Mouse (Mus musculus) small intestine, adult 2 months (tissue): ENCODE data around the gene Hp. TPM values are rescaled to one million over a fixed set of nuclear protein-coding genes. Genes with fewer than 3 reads are reported as not detected.

Experiments used
- H3K27ac ChIP-seq: fragments of 200-500 bp; 2 replicates; pipeline ENCODE4 v1.5.1; 2012; ENCODE audit warnings: low read depth, low read length, control low read depth, inconsistent platforms; ENCODE audit not compliant: insufficient read depth
- H3K27me3 ChIP-seq: fragments of 200-500 bp; 2 replicates; pipeline ENCODE4 v1.6.1; 2012; ENCODE audit warnings: mild to moderate bottlenecking, moderate library complexity, low read length, inconsistent platforms; ENCODE audit not compliant: control insufficient read depth, insufficient read depth
- H3K36me3 ChIP-seq: fragments of 200-500 bp; 2 replicates; pipeline ENCODE4 v1.6.1; 2012; ENCODE audit warnings: mild to moderate bottlenecking, low read length, control low read depth, inconsistent platforms; ENCODE audit not compliant: control insufficient read depth, insufficient read depth
- H3K4me1 ChIP-seq: fragments of 200-500 bp; 2 replicates; pipeline ENCODE4 v1.6.1; 2012; ENCODE audit warnings: low read length, inconsistent platforms, mixed read lengths; ENCODE audit not compliant: control insufficient read depth, insufficient read depth, insufficient read length
- H3K4me3 ChIP-seq: fragments of 200-500 bp; 2 replicates; pipeline ENCODE4 v1.5.1; 2012; ENCODE audit warnings: low read depth, mild to moderate bottlenecking, control low read depth, inconsistent platforms, low read length, moderate library complexity
- CTCF ChIP-seq: fragments of 200-500 bp; IDR thresholded peaks from 2 replicates; pipeline ENCODE4 v1.5.1; 2012; ENCODE audit warnings: low read depth, mild to moderate bottlenecking, control low read depth, inconsistent platforms, low read length, moderate library complexity, mixed read lengths; ENCODE audit not compliant: insufficient replicate concordance, insufficient read length; ENCODE audit errors: extremely low read depth
- POLR2A ChIP-seq: fragments of 200-500 bp; IDR thresholded peaks from 2 replicates; pipeline ENCODE4 v1.6.1; 2012; ENCODE audit warnings: low read depth, mild to moderate bottlenecking, control low read depth, inconsistent platforms, low read length, moderate library complexity
- WGBS: fragments of 180-500 bp; shearing (Covaris S2); methylation state at CpG from one replicate; pipeline ENCODE4 v1.1.7; 2018; 5-methylcytosine and 5-hydroxymethylcytosine counted together
- polyA plus RNA-seq: library from polyadenylated mRNA; depleted of rRNA; stranded (reverse); fragments of >200 nt; gene quantifications from 2 replicates; pipeline ENCODE4 v1.2.3, GENCODE M21; 2012

The Hp gene
- polyA plus RNA-seq, 1 experiment = 0.94 TPM

DNA sequence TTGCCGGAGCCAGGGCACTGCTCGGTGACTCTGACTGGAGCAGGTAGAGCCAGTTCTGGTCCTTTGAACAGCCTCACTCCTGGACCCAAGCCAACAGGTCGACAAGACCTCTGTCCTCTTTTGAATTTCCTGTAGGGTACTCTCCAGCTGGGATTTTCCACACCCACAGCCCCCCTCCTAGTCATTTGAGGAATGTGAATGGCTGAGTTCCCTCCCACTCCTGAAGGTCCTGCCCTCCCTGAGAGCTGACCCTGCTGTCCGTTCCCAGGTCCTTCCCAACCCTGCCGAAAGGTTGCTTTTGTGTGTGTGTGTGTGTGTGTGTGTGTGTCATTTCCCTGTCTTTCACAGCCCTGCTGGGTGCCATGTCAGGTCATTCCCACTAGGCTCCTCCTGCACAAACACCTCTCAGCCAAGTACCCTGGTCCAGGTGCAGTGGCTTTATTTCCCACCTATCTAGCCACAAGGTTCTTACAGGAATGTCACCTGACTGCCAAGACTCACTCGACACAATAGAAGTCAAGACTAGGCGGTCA, 8.1 kb upstream of the Hp start:
- Histone ChIP-seq H3K27ac (no peak overlapping the region), H3K4me3 (no peak overlapping the region), H3K36me3 (no peaks in the 10 kb centered on the region), H3K27me3 (no peaks in the 10 kb centered on the region), H3K4me1 (no peaks in the 10 kb centered on the region)
- no peak for TF ChIP-seq POLR2A
- TF ChIP-seq CTCF = no peak
- 28% methylated on average over 7 of the region's 7 CpGs for WGBS

DNA sequence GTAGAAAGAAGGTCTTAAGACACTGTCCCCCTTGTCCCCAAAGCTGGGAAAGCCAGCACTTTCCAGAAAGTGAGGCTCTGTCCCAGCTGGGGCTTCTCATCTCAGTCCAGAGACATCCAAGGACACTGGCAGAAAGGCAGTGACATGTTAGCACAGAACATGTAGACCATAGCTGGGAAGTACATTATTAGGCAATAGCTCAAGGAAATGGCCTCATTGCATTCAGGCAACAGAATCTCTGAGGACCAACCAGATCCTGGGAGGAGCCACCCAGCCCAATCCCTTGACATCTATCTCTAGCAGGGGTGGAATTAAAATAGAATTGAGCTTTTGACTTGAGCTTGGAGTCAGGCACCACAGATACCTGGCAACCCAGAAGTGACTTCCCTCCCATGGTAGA, 6.7 kb upstream of the Hp start:
- H3K4me3 ChIP-seq = no peak overlapping the region
- H3K27ac ChIP-seq = no peak overlapping the region
- TF ChIP-seq POLR2A (no peak), CTCF (no peak)
- no peaks in the 10 kb centered on the region for H3K27me3 ChIP-seq
- no peaks in the 10 kb centered on the region for H3K4me1 ChIP-seq
- H3K36me3 ChIP-seq = no peaks in the 10 kb centered on the region

DNA sequence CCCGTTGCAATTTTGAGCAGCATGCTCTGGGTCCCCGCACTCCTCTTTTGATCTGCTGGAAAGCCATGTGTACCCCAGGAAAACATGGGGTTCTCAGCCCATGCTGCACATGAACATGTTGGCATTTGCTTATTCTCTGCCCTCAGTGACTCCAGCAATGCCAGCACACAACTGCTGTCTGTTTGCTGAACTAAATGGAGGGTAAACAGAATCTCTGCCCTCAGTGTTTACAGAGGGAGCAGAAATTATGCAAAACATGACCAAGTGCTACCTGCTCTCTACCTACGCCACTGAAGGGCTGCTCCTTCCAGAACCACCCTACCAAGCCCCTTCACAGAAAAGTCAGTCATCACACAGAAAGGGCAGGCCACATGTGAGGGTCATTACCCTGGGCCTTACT, 5.9 kb upstream of the Hp start:
- Histone ChIP-seq H3K4me1 (no peaks in the 10 kb centered on the region), H3K27ac (no peak overlapping the region), H3K4me3 (no peak overlapping the region), H3K27me3 (no peaks in the 10 kb centered on the region), H3K36me3 (no peaks in the 10 kb centered on the region)
- 46% methylated on average over 3 of the region's 3 CpGs for WGBS
- no peak for TF ChIP-seq CTCF
- no peak for TF ChIP-seq POLR2A

DNA sequence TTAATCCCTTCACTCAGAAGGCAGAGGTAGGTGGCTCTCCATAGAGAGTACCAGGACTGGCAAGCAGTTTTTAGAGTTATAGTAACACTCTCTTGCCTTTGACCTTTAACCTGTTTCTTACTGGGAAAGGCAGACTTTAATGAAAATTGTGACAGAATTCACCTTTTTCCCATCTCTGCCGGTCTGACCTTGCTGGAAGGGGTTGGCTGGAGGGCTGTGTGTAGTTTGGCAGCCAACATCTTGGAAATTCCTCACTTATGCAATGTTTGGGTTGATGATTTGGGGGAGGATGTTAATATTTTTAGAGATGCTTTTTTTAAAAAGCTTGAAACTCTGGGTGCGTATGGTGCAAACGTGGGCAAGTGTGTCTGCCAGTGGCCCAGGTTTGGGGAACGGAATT, 5.3 kb upstream of the Hp start:
- no peaks in the 10 kb centered on the region for H3K27me3 ChIP-seq
- WGBS = 83% methylated on average over 4 of the region's 4 CpGs
- H3K36me3 ChIP-seq = no peaks in the 10 kb centered on the region
- H3K27ac ChIP-seq = no peak overlapping the region
- H3K4me3 ChIP-seq = no peak overlapping the region
- TF ChIP-seq CTCF (no peak), POLR2A (no peak)
- H3K4me1 ChIP-seq = no peaks in the 10 kb centered on the region

DNA sequence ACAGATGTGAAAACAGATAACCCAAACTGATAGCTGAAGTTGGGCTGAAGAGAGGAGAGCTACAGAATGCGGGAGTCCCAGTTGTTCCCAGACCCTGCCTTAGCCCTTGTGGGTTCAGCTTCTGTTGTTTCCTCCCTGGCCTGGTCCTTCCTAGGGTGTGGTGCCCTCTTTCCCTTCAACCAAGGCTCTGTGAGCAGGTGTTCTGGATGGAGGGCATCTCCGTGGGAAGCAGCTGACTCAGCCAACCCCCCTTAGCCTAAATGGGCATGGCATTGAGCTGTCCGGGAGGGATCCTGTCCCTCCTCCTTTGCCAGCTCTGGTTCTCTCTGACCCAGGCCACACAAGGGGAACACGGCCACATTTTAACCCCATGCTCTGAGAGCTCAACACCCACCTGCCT, 2.7 kb downstream of the Hp start:
- Histone ChIP-seq H3K4me1 (no peaks in the 10 kb centered on the region), H3K27ac (no peak overlapping the region), H3K36me3 (peaks cover 7% of the 10 kb centered on the region), H3K27me3 (no peaks in the 10 kb centered on the region), H3K4me3 (no peak overlapping the region)
- no peak for TF ChIP-seq CTCF
- TF ChIP-seq POLR2A = no peak
- 63% methylated on average over 4 of the region's 4 CpGs for WGBS

DNA sequence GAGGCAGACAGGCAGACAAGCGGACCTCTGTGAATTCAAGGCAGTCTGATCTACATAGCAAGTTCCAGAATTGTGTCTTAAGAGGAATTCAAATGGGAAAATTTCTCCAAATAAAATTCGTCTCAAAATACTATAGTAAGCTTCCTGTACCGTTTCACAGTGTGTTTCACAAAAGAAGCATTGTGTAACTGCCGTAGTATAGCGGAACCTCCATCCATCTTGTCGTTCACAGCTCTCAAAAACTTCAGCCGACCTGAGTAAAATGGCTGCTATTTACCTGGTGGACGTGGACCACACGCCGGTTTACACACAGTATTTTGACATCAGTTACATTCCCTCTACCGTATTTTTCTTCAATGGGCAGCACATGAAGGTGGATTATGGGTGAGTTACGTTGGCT, 7.8 kb downstream of the Hp start:
- no peaks in the 10 kb centered on the region; the same call in 1 of the 2 replicates for H3K4me1 ChIP-seq
- no peak overlapping the region for H3K27ac ChIP-seq
- TF ChIP-seq CTCF = no peak
- no peak for TF ChIP-seq POLR2A
- H3K27me3 ChIP-seq = no peaks in the 10 kb centered on the region
- H3K36me3 ChIP-seq = peaks cover 19% of the 10 kb centered on the region
- 88% methylated on average over 12 of the region's 12 CpGs for WGBS
- H3K4me3 ChIP-seq = no peak overlapping the region

DNA sequence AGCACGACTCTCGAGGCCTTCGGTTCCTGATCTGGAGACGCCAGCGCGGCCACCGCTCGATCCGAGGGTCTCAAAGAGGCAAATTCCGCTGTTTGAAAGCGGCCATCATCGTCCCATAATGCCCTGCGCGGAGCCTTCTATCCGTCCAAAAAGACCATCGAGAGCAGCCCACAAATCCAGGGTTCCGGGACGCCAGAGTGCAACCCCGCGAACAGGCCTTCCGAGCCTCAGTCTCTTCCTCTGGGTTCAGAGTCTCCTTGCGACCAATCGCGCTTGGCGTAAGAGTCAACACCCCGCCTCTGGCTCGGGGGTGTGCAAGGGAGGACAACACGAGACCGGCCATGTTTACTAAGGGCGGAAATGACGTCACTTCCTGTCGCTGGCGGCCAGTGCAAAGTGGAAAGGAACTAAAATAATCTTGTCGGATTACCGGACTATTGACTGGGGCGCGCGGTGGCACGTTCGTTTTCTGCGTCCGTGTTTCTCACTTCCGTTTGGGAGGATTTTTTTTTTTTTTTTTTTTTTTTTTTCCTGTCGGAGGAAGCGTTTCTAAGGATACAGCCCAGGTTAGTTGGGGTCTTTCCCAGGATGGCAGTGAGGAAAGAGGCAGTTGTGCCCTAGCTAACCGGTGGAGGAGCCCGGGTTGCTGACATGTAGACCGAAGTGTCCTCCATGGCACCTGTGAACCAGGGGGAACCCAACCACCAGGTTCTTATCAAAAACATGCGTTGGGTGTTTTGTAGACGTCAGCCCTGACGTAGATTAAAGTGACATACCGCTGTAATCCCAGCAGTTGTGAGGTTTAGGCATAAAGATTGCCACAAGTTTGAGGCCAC, 13.3 kb downstream of the Hp start, which contains the start of the genes Dhx38 and Txnl4b:
Gene Dhx38 (minus strand): TSS at position 364 of the 836 bp plus-strand sequence.
Gene Txnl4b (plus strand): TSS at position 395 of the 836 bp plus-strand sequence.
- peak; percentile 34; the same call in 1 of the 2 replicates for TF ChIP-seq POLR2A
- no peak for TF ChIP-seq CTCF
- H3K4me1 ChIP-seq = no peaks in the 10 kb centered on the region; the same call in 1 of the 2 replicates
- H3K27me3 ChIP-seq = no peaks in the 10 kb centered on the region
- H3K4me3 ChIP-seq = peak within 1 kb of the TSS; percentile 90
- WGBS = under 1% methylated on average over 52 of the region's 52 CpGs
- H3K27ac ChIP-seq = peak within 1 kb of the TSS; percentile 89
- peaks cover 28% of the 10 kb centered on the region for H3K36me3 ChIP-seq
